11 mouse cellular contexts compared by ENCODE assay signal in genomic region chr2:167173051-167173875, GRCm38 (mm10). TPM values are rescaled to one million over a fixed set of nuclear protein-coding genes. Genes with fewer than 3 reads are reported as not detected.
A peak's percentile ranks its signal among the peaks of the same experiment; 100 is the strongest.
DNase-seq lines count a peak whose midpoint lies in the region; ATAC-seq lines count a peak whose summit lies in the region.
"Had no signal": no experiment of that assay in that cellular context is flagged by ENCODE, and none has a peak within 500 bp of the region (broad histone marks: within the 10 kb centered on the region; RNA-seq: fewer than 3 reads in every experiment).

No protein-coding gene starts in this region.

- WGBS in heart, embryonic 11.5 days (ENCODE audit: insufficient replicate concordance): 62% methylated on average over 5 of the region's 5 CpGs
- WGBS in hindbrain, embryonic 11.5 days: 76% methylated on average over 5 of the region's 5 CpGs
- WGBS in midbrain, embryonic 13.5 days: 78% methylated on average over 5 of the region's 5 CpGs
- 75% methylated on average over 5 of the region's 5 CpGs for WGBS in forebrain, embryonic 14.5 days

- no peaks in the 10 kb centered on the region for H3K9me3 ChIP-seq in heart, embryonic 11.5 days (replicated peaks; ENCODE audit: control insufficient read depth, low read length)
- no peaks in the 10 kb centered on the region for H3K9me3 ChIP-seq in hindbrain, embryonic 11.5 days (ENCODE audit: control insufficient read depth, low read length)
- H3K9me3 ChIP-seq in midbrain, embryonic 13.5 days: no peaks in the 10 kb centered on the region
- H3K9me3 ChIP-seq in forebrain, embryonic 14.5 days (replicated peaks; ENCODE audit: control insufficient read depth, low read length): no peaks in the 10 kb centered on the region
- H3K9me3 ChIP-seq: embryonic facial prominence, embryonic 13.5 days had no signal

- no peaks in the 10 kb centered on the region for H3K4me1 ChIP-seq in heart, embryonic 11.5 days (ENCODE audit: control insufficient read depth, insufficient read depth, low read length)
- no peaks in the 10 kb centered on the region for H3K4me1 ChIP-seq in hindbrain, embryonic 11.5 days (replicated peaks; ENCODE audit: control insufficient read depth, insufficient read depth, low read length)
- H3K4me1 ChIP-seq in midbrain, embryonic 13.5 days (replicated peaks): no peaks in the 10 kb centered on the region
- no peaks in the 10 kb centered on the region for H3K4me1 ChIP-seq in forebrain, embryonic 14.5 days (ENCODE audit: control insufficient read depth, insufficient read depth, low read length)

- H3K4me2 ChIP-seq in heart, embryonic 11.5 days: no peak overlapping the region
- no peak overlapping the region for H3K4me2 ChIP-seq in hindbrain, embryonic 11.5 days (replicated peaks; ENCODE audit: low read depth, low read length)
- H3K4me2 ChIP-seq in midbrain, embryonic 13.5 days (replicated peaks): no peak overlapping the region
- no peak overlapping the region for H3K4me2 ChIP-seq in forebrain, embryonic 14.5 days (ENCODE audit: low read length)
- H3K4me2 ChIP-seq: embryonic facial prominence, embryonic 13.5 days had no signal

- no peak overlapping the region for H3K27ac ChIP-seq in heart, embryonic 11.5 days (ENCODE audit: low read depth, low read length)
- no peak overlapping the region for H3K27ac ChIP-seq in hindbrain, embryonic 11.5 days (ENCODE audit: low read depth, low read length)
- no peak overlapping the region for H3K27ac ChIP-seq in midbrain, embryonic 13.5 days
- no peak overlapping the region for H3K27ac ChIP-seq in forebrain, embryonic 14.5 days (ENCODE audit: low read depth, low read length)
- H3K27ac ChIP-seq: embryonic facial prominence, embryonic 13.5 days; macrophage had no signal

- ATAC-seq in heart, embryonic 11.5 days (replicated peaks; ENCODE audit: insufficient number of reproducible peaks, low FRiP score, low TSS enrichment): no peak
- no peak for ATAC-seq in hindbrain, embryonic 11.5 days (ENCODE audit: low FRiP score)
- no peak for ATAC-seq in midbrain, embryonic 13.5 days
- no peak for ATAC-seq in forebrain, embryonic 14.5 days

- no peaks in the 10 kb centered on the region for H3K27me3 ChIP-seq in heart, embryonic 11.5 days (ENCODE audit: control insufficient read depth, insufficient read depth, low read length)
- no peaks in the 10 kb centered on the region for H3K27me3 ChIP-seq in hindbrain, embryonic 11.5 days (ENCODE audit: control insufficient read depth, insufficient read depth, low read length)
- no peaks in the 10 kb centered on the region for H3K27me3 ChIP-seq in midbrain, embryonic 13.5 days
- H3K27me3 ChIP-seq in forebrain, embryonic 14.5 days (replicated peaks; ENCODE audit: control insufficient read depth, insufficient read depth, low read length): no peaks in the 10 kb centered on the region
- H3K27me3 ChIP-seq: embryonic facial prominence, embryonic 13.5 days had no signal

- no peak overlapping the region for H3K9ac ChIP-seq in heart, embryonic 11.5 days (ENCODE audit: low read depth, low read length)
- no peak overlapping the region for H3K9ac ChIP-seq in hindbrain, embryonic 11.5 days (ENCODE audit: low read depth, low read length)
- H3K9ac ChIP-seq in midbrain, embryonic 13.5 days (replicated peaks): no peak overlapping the region
- no peak overlapping the region for H3K9ac ChIP-seq in forebrain, embryonic 14.5 days (ENCODE audit: low read length)
- H3K9ac ChIP-seq: embryonic facial prominence, embryonic 13.5 days had no signal

- DNase-seq in heart, adult 11 months: peak; percentile 99
- DNase-seq in heart, adult 8-10 months (ENCODE audit: low spot score): peak; percentile 73
- peak; percentile 43 for DNase-seq in kidney, adult 9 months
- DNase-seq in lung, postnatal 36 days: peak; percentile 70
- no peak for DNase-seq in hindbrain, embryonic 11.5 days (ENCODE audit: low spot score)
- DNase-seq in forebrain, embryonic 14.5 days (ENCODE audit: low spot score): no peak
- DNase-seq: cerebellum, adult 18-20 months had no signal

- H3K4me3 ChIP-seq in heart, embryonic 11.5 days (ENCODE audit: low read depth, low read length): no peak overlapping the region
- H3K4me3 ChIP-seq in hindbrain, embryonic 11.5 days (ENCODE audit: low read depth, low read length): no peak overlapping the region
- H3K4me3 ChIP-seq in midbrain, embryonic 13.5 days (replicated peaks): no peak overlapping the region
- no peak overlapping the region for H3K4me3 ChIP-seq in forebrain, embryonic 14.5 days (ENCODE audit: low read depth, low read length)
- H3K4me3 ChIP-seq: embryonic facial prominence, embryonic 13.5 days had no signal

- no peaks in the 10 kb centered on the region for H3K36me3 ChIP-seq in heart, embryonic 11.5 days (ENCODE audit: control insufficient read depth, insufficient read depth, low read length)
- H3K36me3 ChIP-seq in hindbrain, embryonic 11.5 days (ENCODE audit: control insufficient read depth, insufficient read depth, low read length): no peaks in the 10 kb centered on the region
- H3K36me3 ChIP-seq in midbrain, embryonic 13.5 days: no peaks in the 10 kb centered on the region
- no peaks in the 10 kb centered on the region for H3K36me3 ChIP-seq in forebrain, embryonic 14.5 days (ENCODE audit: control insufficient read depth, insufficient read depth, low read length)

RNA-seq across cellular contexts. Expression of gene Kcnb1, which starts 16.7 kb away (rescaled TPM):
- polyA plus RNA-seq in heart, embryonic 11.5 days (2014; fragmentation: Nextera tagmentation; extraction: Ambion mirVana): 0.10 and 0.16 TPM in 2 replicates
- 10 to 100 TPM; 33.9 to 43.8 (median 38.8) TPM for total RNA-seq in heart, adult 8-10 months (2022)
- 0.66 and 0.69 TPM in 2 replicates for polyA plus RNA-seq in hindbrain, embryonic 11.5 days (2014; fragmentation: Nextera tagmentation; extraction: Ambion mirVana)
- polyA plus RNA-seq in midbrain, embryonic 13.5 days (2015; fragmentation: Nextera tagmentation; extraction: Ambion mirVana): 2.1 and 2.3 TPM in 2 replicates
- polyA plus RNA-seq in forebrain, embryonic 14.5 days (2014; fragmentation: Nextera tagmentation; extraction: Ambion mirVana): 1.6 and 2.1 TPM in 2 replicates

Comparison
In these comparisons a context has a peak if more than half of its experiments do, and no peak if none do; other contexts are left out.
1. DNase-seq: peak in heart, adult 11 months (single experiment), heart, adult 8-10 months (single experiment), kidney, adult 9 months (single experiment) and lung, postnatal 36 days (single experiment); none in hindbrain, embryonic 11.5 days (single experiment) and forebrain, embryonic 14.5 days (single experiment).